ENCODE assay signal across 8 mouse cellular contexts in the genomic region with DNA sequence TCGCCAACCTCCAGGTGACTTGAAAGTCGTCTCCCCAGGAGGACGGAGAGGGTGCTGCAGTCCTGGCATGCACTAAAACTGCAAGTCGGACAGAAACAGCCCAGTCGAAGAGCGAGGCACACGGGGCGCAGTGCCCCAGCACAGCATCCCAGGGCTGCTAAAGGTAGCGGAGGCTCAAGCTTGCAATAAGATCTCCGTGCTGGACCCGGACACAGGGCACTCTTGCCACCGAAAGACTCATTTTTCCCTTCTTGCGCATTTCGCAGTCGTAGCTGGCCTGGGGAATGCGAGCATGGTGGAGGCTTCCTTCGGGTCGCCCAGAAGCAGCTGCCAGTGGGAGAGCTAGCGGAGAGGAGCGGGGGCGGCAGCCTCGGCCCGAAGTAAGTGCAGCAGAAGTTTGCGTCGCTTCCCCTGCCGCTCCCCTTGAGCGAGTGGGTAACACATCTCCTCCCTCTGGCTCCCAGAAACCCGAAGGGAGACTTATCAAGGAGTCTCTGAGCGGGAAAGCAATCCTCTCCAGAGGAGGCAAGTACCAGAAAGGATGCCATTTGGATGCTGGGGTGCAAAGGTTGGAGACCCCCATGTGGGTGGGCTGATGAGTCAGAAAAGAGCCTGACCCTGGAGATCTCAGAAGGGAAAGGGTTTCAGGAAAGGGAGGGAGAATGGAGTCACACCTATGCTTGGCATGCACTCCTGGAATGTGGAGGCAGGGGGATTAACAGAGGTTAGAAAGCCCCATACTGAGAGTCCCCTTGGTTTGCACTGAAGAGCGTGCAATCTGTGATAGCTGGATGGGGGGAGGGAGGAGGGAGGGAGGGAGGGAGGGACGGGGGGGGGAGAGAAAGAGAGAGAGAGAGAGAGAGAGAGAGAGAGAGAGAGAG. TPM values are rescaled to one million over a fixed set of nuclear protein-coding genes. Genes with fewer than 3 reads are reported as not detected.
DNase-seq lines count a peak whose midpoint lies in the region; ATAC-seq and TF ChIP-seq lines count a peak whose summit lies in the region.

No protein-coding gene starts in this region.

- H3K9ac ChIP-seq in lung, embryonic 14.5 days = peak overlapping the region; percentile 33; the same call in 1 of the 2 replicates
- peak overlapping the region; percentile 60 for H3K9ac ChIP-seq in embryonic facial prominence, embryonic 13.5 days
- peak overlapping the region; percentile 49; the same call in 1 of the 2 replicates for H3K9ac ChIP-seq in intestine, embryonic 16.5 days (ENCODE audit: low read depth, low read length)
- H3K9ac ChIP-seq in midbrain, embryonic 11.5 days (ENCODE audit: low read length) = peak overlapping the region; percentile 20

- intact Hi-C loops in heart, postnatal 14 days (cut with DNase I) = loop anchor here (10.0 kb wide), 1 partner anchor 495 kb away; no protein-coding TSS in a partner anchor

- peak overlapping the region; percentile 90 for H3K4me2 ChIP-seq in lung, embryonic 14.5 days
- H3K4me2 ChIP-seq in embryonic facial prominence, embryonic 13.5 days = peak overlapping the region; percentile 99
- H3K4me2 ChIP-seq in intestine, embryonic 16.5 days (ENCODE audit: low read depth, low read length) = peak overlapping the region; percentile 90
- peak overlapping the region; percentile 97 for H3K4me2 ChIP-seq in midbrain, embryonic 11.5 days

- H3K4me3 ChIP-seq in lung, embryonic 14.5 days (ENCODE audit: low read depth, low read length) = peak overlapping the region; percentile 44
- H3K4me3 ChIP-seq in embryonic facial prominence, embryonic 13.5 days = peak overlapping the region; percentile 53
- peak overlapping the region; percentile 54 for H3K4me3 ChIP-seq in intestine, embryonic 16.5 days (ENCODE audit: low read length)
- peak overlapping the region; percentile 54 for H3K4me3 ChIP-seq in midbrain, embryonic 11.5 days (ENCODE audit: low read depth, low read length)

- ATAC-seq in lung, embryonic 14.5 days (ENCODE audit: insufficient read depth) = peak; percentile 68
- no peak; the same call in 1 of the 2 replicates for ATAC-seq in embryonic facial prominence, embryonic 13.5 days (ENCODE audit: insufficient number of reproducible peaks, insufficient read depth, low FRiP score, low TSS enrichment, low read depth)
- ATAC-seq in intestine, embryonic 16.5 days = peak; percentile 50; the same call in 1 of the 2 replicates
- ATAC-seq in midbrain, embryonic 11.5 days (ENCODE audit: low FRiP score) = peak; percentile 81
- ATAC-seq in inflammation-experienced regulatory T-cells, adult 6 months = no peak

- no peak overlapping the region for H3K27ac ChIP-seq in lung, embryonic 14.5 days (ENCODE audit: low read depth)
- H3K27ac ChIP-seq in embryonic facial prominence, embryonic 13.5 days = no peak overlapping the region
- H3K27ac ChIP-seq in intestine, embryonic 16.5 days (ENCODE audit: low read length) = no peak overlapping the region
- no peak overlapping the region for H3K27ac ChIP-seq in midbrain, embryonic 11.5 days (ENCODE audit: low read depth, low read length)

- 1% methylated on average over 31 of the region's 31 CpGs for WGBS in lung, embryonic 14.5 days
- 0% methylated on average over 30 of the region's 31 CpGs for WGBS in embryonic facial prominence, embryonic 13.5 days
- WGBS in intestine, embryonic 16.5 days = under 1% methylated on average over 31 of the region's 31 CpGs
- WGBS in midbrain, embryonic 11.5 days = under 1% methylated on average over 30 of the region's 31 CpGs

- peak; percentile 42 for DNase-seq in lung, embryonic 14.5 days
- no peak for DNase-seq in lung, postnatal 14 days
- peak; percentile 93 for DNase-seq in midbrain, embryonic 11.5 days (ENCODE audit: low spot score, missing footprints)
- DNase-seq in gastrocnemius, postnatal 4 days (ENCODE audit: low spot score in 2 of 2) = no peak
- no peak for DNase-seq in heart, postnatal 14 days

- TF ChIP-seq CTCF in lung, embryonic 14.5 days (IDR thresholded peaks at IDR 0.05; ENCODE audit: low read depth) = no peak

- no peaks in the 10 kb centered on the region for H3K9me3 ChIP-seq in lung, embryonic 14.5 days (ENCODE audit: low read depth, low read length)
- H3K9me3 ChIP-seq in embryonic facial prominence, embryonic 13.5 days = no peaks in the 10 kb centered on the region
- no peaks in the 10 kb centered on the region for H3K9me3 ChIP-seq in intestine, embryonic 16.5 days (ENCODE audit: control insufficient read depth, low read length)
- no peaks in the 10 kb centered on the region for H3K9me3 ChIP-seq in midbrain, embryonic 11.5 days (ENCODE audit: control insufficient read depth, low read length)

- no peaks in the 10 kb centered on the region for H3K4me1 ChIP-seq in lung, embryonic 14.5 days (ENCODE audit: insufficient read depth)
- peaks cover 11% of the 10 kb centered on the region for H3K4me1 ChIP-seq in embryonic facial prominence, embryonic 13.5 days
- peaks cover 10% of the 10 kb centered on the region; the same call in 1 of the 2 replicates for H3K4me1 ChIP-seq in intestine, embryonic 16.5 days (ENCODE audit: control insufficient read depth, insufficient read depth, low read length)
- 0 out of 2 replicates have a peak, but pooled peaks cover 2% of the 10 kb centered on the region for H3K4me1 ChIP-seq in midbrain, embryonic 11.5 days (ENCODE audit: control insufficient read depth, insufficient read depth, low read length)

- H3K36me3 ChIP-seq in lung, embryonic 14.5 days (ENCODE audit: insufficient read depth) = no peaks in the 10 kb centered on the region
- H3K36me3 ChIP-seq in embryonic facial prominence, embryonic 13.5 days = no peaks in the 10 kb centered on the region
- no peaks in the 10 kb centered on the region for H3K36me3 ChIP-seq in intestine, embryonic 16.5 days (ENCODE audit: control insufficient read depth, insufficient read depth, low read length)
- H3K36me3 ChIP-seq in midbrain, embryonic 11.5 days (ENCODE audit: control insufficient read depth, insufficient read depth, low read length) = no peaks in the 10 kb centered on the region

- peaks cover 27% of the 10 kb centered on the region for H3K27me3 ChIP-seq in lung, embryonic 14.5 days (ENCODE audit: insufficient read depth, low read length)
- H3K27me3 ChIP-seq in embryonic facial prominence, embryonic 13.5 days = peaks cover 41% of the 10 kb centered on the region
- peaks cover 24% of the 10 kb centered on the region for H3K27me3 ChIP-seq in intestine, embryonic 16.5 days (replicated peaks; ENCODE audit: control insufficient read depth, insufficient read depth, low read length)
- H3K27me3 ChIP-seq in midbrain, embryonic 11.5 days (ENCODE audit: control insufficient read depth, insufficient read depth, low read length) = peaks cover 18% of the 10 kb centered on the region

RNA-seq across cellular contexts. Expression of a gene that starts 0.6 kb away (rescaled TPM):
- polyA plus RNA-seq in lung, embryonic 14.5 days (2014; fragmentation: Nextera tagmentation; extraction: Ambion mirVana) = 33.4 and 34.7 TPM in 2 replicates
- polyA plus RNA-seq in embryonic facial prominence, embryonic 13.5 days (2015; fragmentation: Nextera tagmentation; extraction: Ambion mirVana) = 33.3 and 35.2 TPM in 2 replicates
- polyA plus RNA-seq in intestine, embryonic 16.5 days (2015; fragmentation: Nextera tagmentation; extraction: Ambion mirVana) = 27.7 and 32.2 TPM in 2 replicates
- polyA plus RNA-seq in midbrain, embryonic 11.5 days (2014; fragmentation: Nextera tagmentation; extraction: Ambion mirVana) = 14.3 and 15.3 TPM in 2 replicates
- polyA plus RNA-seq in inflammation-experienced regulatory T-cells, adult 6 months (2017; shearing (Covaris generic)) = under 1 TPM in 1 of 3 experiments, not detected in 2; 0.40 TPM
- total RNA-seq in gastrocnemius, postnatal 4 days (2021) = 10 to 100 TPM; 32.9 to 38.3 TPM
- 10 to 100 TPM; 44.5 to 47.0 TPM for total RNA-seq in heart, postnatal 14 days (2021)

Comparison
In these comparisons a context has a peak if more than half of its experiments do, and no peak if none do; other contexts are left out.
1. DNase-seq: peak in lung, embryonic 14.5 days (single experiment) and midbrain, embryonic 11.5 days (single experiment); none in lung, postnatal 14 days (single experiment), gastrocnemius, postnatal 4 days (0 of 2) and heart, postnatal 14 days (0 of 2).
2. ATAC-seq: peak in lung, embryonic 14.5 days (single experiment), intestine, embryonic 16.5 days (single experiment) and midbrain, embryonic 11.5 days (single experiment); none in embryonic facial prominence, embryonic 13.5 days (single experiment) and inflammation-experienced regulatory T-cells, adult 6 months (single experiment).
3. RNA of a gene that starts 0.6 kb away (polyA plus RNA-seq): 33.4 to 34.7 TPM in lung, embryonic 14.5 days, 33.3 to 35.2 TPM in embryonic facial prominence, embryonic 13.5 days, 27.7 to 32.2 TPM in intestine, embryonic 16.5 days and 14.3 to 15.3 TPM in midbrain, embryonic 11.5 days; 0.40 TPM in inflammation-experienced regulatory T-cells, adult 6 months; every median in the first group is over 10 times any median in the second.
4. Peak in every context shown above with its lines, with median percentiles within 50 percentile points of each other: H3K4me2 ChIP-seq, H3K4me3 ChIP-seq and H3K9ac ChIP-seq.